ENCODE assay signal across 10 mouse cellular contexts in the genomic region with DNA sequence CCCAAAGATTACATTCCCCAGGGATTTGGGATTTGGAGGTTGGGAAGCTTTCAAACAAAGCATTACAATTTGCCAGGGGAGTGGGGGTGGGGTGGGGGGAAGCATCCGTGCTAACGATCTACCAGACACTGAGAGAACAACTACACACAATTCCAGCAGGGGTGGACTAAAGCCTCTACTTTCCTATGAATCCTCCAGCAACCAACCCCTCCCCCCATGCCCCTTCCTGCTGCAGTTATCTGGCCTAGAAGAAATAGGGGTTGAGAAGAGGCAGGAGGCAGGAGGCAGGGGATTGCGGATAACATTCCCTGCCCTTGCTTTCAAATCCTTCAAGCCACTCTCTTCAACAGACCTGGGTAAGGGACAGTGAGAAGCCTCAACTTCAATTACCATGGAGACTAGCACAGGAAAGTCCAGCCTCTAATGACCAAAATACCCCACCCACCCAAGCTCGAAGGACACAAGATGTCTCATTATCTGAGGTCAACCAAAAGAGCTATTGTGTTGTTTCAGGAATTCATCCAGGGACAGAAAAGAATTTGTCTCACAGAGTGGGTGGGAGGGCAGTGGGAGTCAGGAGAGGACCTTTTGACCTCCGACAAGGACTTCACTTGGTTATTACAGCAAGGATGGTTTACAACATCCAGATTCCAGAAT. TPM values are rescaled to one million over a fixed set of nuclear protein-coding genes. Genes with fewer than 3 reads are reported as not detected.
DNase-seq lines count a peak whose midpoint lies in the region; ATAC-seq and TF ChIP-seq lines count a peak whose summit lies in the region.
"Had no signal": no experiment of that assay in that cellular context is flagged by ENCODE, and none has a peak within 500 bp of the region (broad histone marks: within the 10 kb centered on the region; RNA-seq: fewer than 3 reads in every experiment).

No protein-coding gene starts in this region.

- H3K4me3 ChIP-seq in intestine, embryonic 14.5 days (ENCODE audit: low read depth, low read length), result no peak overlapping the region
- no peak overlapping the region for H3K4me3 ChIP-seq in intestine, postnatal 0 days (ENCODE audit: low read depth, low read length)
- no peak overlapping the region for H3K4me3 ChIP-seq in neural tube, embryonic 11.5 days (ENCODE audit: low read depth, low read length)

- H3K27ac ChIP-seq in intestine, embryonic 14.5 days (ENCODE audit: low read depth), result peak overlapping the region; percentile 93
- H3K27ac ChIP-seq in intestine, postnatal 0 days (ENCODE audit: low read depth, low read length), result no peak overlapping the region
- H3K27ac ChIP-seq in neural tube, embryonic 11.5 days (ENCODE audit: low read depth, low read length), result peak overlapping the region; percentile 73
- H3K27ac ChIP-seq: liver, embryonic 14.5 days had no signal

- no peaks in the 10 kb centered on the region for H3K27me3 ChIP-seq in intestine, embryonic 14.5 days (replicated peaks; ENCODE audit: control insufficient read depth, insufficient read depth, low read length)
- no peaks in the 10 kb centered on the region for H3K27me3 ChIP-seq in intestine, postnatal 0 days (replicated peaks; ENCODE audit: control insufficient read depth, insufficient read depth, low read length)
- no peaks in the 10 kb centered on the region for H3K27me3 ChIP-seq in neural tube, embryonic 11.5 days (ENCODE audit: control insufficient read depth, insufficient read depth, low read length)

- DNase-seq in intestine, embryonic 14.5 days (ENCODE audit: low spot score), result no peak
- DNase-seq in embryo, embryonic 10 days (ENCODE audit: low spot score), result peak; percentile 65
- DNase-seq in heart, postnatal 10 days, result peak; percentile 29 to 44
- DNase-seq in neural tube, embryonic 11.5 days (ENCODE audit: low spot score), result peak; percentile 38
- DNase-seq in thymus, postnatal 25 days, result no peak
- DNase-seq in layer of hippocampus, adult 11-12 months (ENCODE audit: low spot score), result no peak
- DNase-seq: cerebellum, adult 9-11 months had no signal

- H3K9ac ChIP-seq in intestine, embryonic 14.5 days (ENCODE audit: low read length), result no peak overlapping the region
- H3K9ac ChIP-seq in intestine, postnatal 0 days (ENCODE audit: low read depth, low read length), result no peak overlapping the region
- H3K9ac ChIP-seq in neural tube, embryonic 11.5 days (ENCODE audit: low read length), result no peak overlapping the region
- H3K9ac ChIP-seq: liver, embryonic 14.5 days had no signal

- 11% methylated on average over 5 of the region's 5 CpGs for WGBS in intestine, embryonic 14.5 days
- 35% methylated on average over 5 of the region's 5 CpGs for WGBS in intestine, postnatal 0 days
- WGBS in neural tube, embryonic 11.5 days, result 23% methylated on average over 5 of the region's 5 CpGs

- peak overlapping the region; percentile 18; the same call in 1 of the 2 replicates for H3K4me2 ChIP-seq in intestine, embryonic 14.5 days (ENCODE audit: low read length)
- no peak overlapping the region for H3K4me2 ChIP-seq in intestine, postnatal 0 days (replicated peaks; ENCODE audit: low read depth)
- no peak overlapping the region for H3K4me2 ChIP-seq in neural tube, embryonic 11.5 days (ENCODE audit: low read depth)

- peaks cover 22% of the 10 kb centered on the region for H3K4me1 ChIP-seq in intestine, embryonic 14.5 days (replicated peaks; ENCODE audit: control insufficient read depth, insufficient read depth, low read length)
- no peaks in the 10 kb centered on the region for H3K4me1 ChIP-seq in intestine, postnatal 0 days (replicated peaks; ENCODE audit: control insufficient read depth, insufficient read depth, low read length)
- peaks cover 13% of the 10 kb centered on the region for H3K4me1 ChIP-seq in neural tube, embryonic 11.5 days (ENCODE audit: control insufficient read depth, insufficient read depth, low read length)

- 0 out of 2 replicates have a peak, but pooled peaks have one; percentile 19 for ATAC-seq in intestine, embryonic 14.5 days (replicated peaks; ENCODE audit: low FRiP score, low TSS enrichment, low read depth)
- no peak for ATAC-seq in intestine, postnatal 0 days
- no peak for ATAC-seq in neural tube, embryonic 11.5 days (ENCODE audit: insufficient read depth, low FRiP score, low TSS enrichment)
- ATAC-seq in granulocyte monocyte progenitor cell, adult 5-6 weeks (replicated peaks; ENCODE audit: poor library complexity, severe bottlenecking), result no peak

- H3K9me3 ChIP-seq in intestine, embryonic 14.5 days (ENCODE audit: control insufficient read depth, low read length), result no peaks in the 10 kb centered on the region
- H3K9me3 ChIP-seq in intestine, postnatal 0 days (ENCODE audit: control insufficient read depth), result no peaks in the 10 kb centered on the region
- no peaks in the 10 kb centered on the region for H3K9me3 ChIP-seq in neural tube, embryonic 11.5 days (ENCODE audit: control insufficient read depth, low read length)

- H3K36me3 ChIP-seq in intestine, embryonic 14.5 days (ENCODE audit: control insufficient read depth, insufficient read depth, low read length), result no peaks in the 10 kb centered on the region
- H3K36me3 ChIP-seq in intestine, postnatal 0 days (ENCODE audit: control insufficient read depth, insufficient read depth), result no peaks in the 10 kb centered on the region
- no peaks in the 10 kb centered on the region for H3K36me3 ChIP-seq in neural tube, embryonic 11.5 days (ENCODE audit: control insufficient read depth, insufficient read depth, low read length)

- intact Hi-C loops in heart, postnatal 10 days (cut with DNase I), result loop anchor here (5.0 kb wide), 1 partner anchor 39 kb away; no protein-coding TSS in a partner anchor

- TF ChIP-seq CTCF in intestine, postnatal 0 days (IDR thresholded peaks at IDR 0.05; ENCODE audit: low read depth), result no peak

RNA-seq across cellular contexts. Expression of gene Col1a2, which starts 48.5 kb away (rescaled TPM):
- 458 and 463 TPM in 2 replicates for polyA plus RNA-seq in intestine, embryonic 14.5 days (2014; fragmentation: Nextera tagmentation; extraction: Ambion mirVana)
- 193 and 200 TPM in 2 replicates for polyA plus RNA-seq in intestine, postnatal 0 days (2015; fragmentation: Nextera tagmentation; extraction: Ambion mirVana)
- 100 to 1,000 TPM; 594 to 659 TPM for total RNA-seq in heart, postnatal 10 days (2021)
- polyA plus RNA-seq in neural tube, embryonic 11.5 days (2014; fragmentation: Nextera tagmentation; extraction: Ambion mirVana), result 150 and 167 TPM in 2 replicates
- total RNA-seq in granulocyte monocyte progenitor cell, adult 5-6 weeks (2014; fragmentation: Nextera tagmentation), result not detected in 2 replicates
- 0.13 TPM in 1 of 2 replicates, not detected in the other for total RNA-seq in granulocyte monocyte progenitor cell, adult 5-6 weeks (2017)

Comparison
In these comparisons a context has a peak if more than half of its experiments do, and no peak if none do; other contexts are left out.
1. DNase-seq: peak in embryo, embryonic 10 days (single experiment), heart, postnatal 10 days (2 of 2) and neural tube, embryonic 11.5 days (single experiment); none in intestine, embryonic 14.5 days (single experiment), thymus, postnatal 25 days (single experiment) and layer of hippocampus, adult 11-12 months (single experiment).